Mouse (Mus musculus) midbrain, embryonic 13.5 days (tissue): ENCODE results near the gene Fam117b. TPM values are rescaled to one million over a fixed set of nuclear protein-coding genes. Genes with fewer than 3 reads are reported as not detected.

Experiments used
- ATAC-seq: fragments of 200-750 bp; cut with Nextera tagmentation; 2 replicates; pipeline ENCODE4 v1.8.0; 2017; ENCODE audit warnings: mild to moderate bottlenecking, moderate TSS enrichment, moderate library complexity
- H3K27ac ChIP-seq: fragments of 300-500 bp; sonication (generic); 2 replicates; pipeline ENCODE4 v1.5.1; 2015; ENCODE audit warnings: inconsistent platforms, mild to moderate bottlenecking, moderate library complexity
- H3K27me3 ChIP-seq: fragments of 300-500 bp; sonication (generic); 2 replicates; pipeline ENCODE4 v1.6.1; 2015; ENCODE audit warnings: mild to moderate bottlenecking, inconsistent platforms
- H3K36me3 ChIP-seq: fragments of 300-500 bp; sonication (generic); 2 replicates; pipeline ENCODE4 v1.6.1; 2015; ENCODE audit warnings: mild to moderate bottlenecking, inconsistent platforms
- H3K4me1 ChIP-seq: fragments of 300-500 bp; sonication (generic); replicated peaks from 2 replicates; pipeline ENCODE4 v1.6.1; 2015; ENCODE audit warnings: inconsistent platforms
- H3K4me2 ChIP-seq: fragments of 300-500 bp; sonication (generic); replicated peaks from 2 replicates; pipeline ENCODE4 v1.6.1; 2015; ENCODE audit warnings: moderate library complexity, mild to moderate bottlenecking, inconsistent platforms
- H3K4me3 ChIP-seq: fragments of 300-500 bp; sonication (generic); replicated peaks from 2 replicates; pipeline ENCODE4 v1.5.1; 2015; ENCODE audit warnings: mild to moderate bottlenecking, inconsistent platforms
- H3K9ac ChIP-seq: fragments of 300-500 bp; sonication (generic); replicated peaks from 2 replicates; pipeline ENCODE4 v1.6.1; 2015; ENCODE audit warnings: mild to moderate bottlenecking, inconsistent platforms
- H3K9me3 ChIP-seq: fragments of 300-500 bp; sonication (generic); 2 replicates; pipeline ENCODE4 v1.6.1; 2016; ENCODE audit warnings: mild to moderate bottlenecking, inconsistent platforms
- WGBS: fragments of 180-500 bp; shearing (Covaris S2); methylation state at CpG from one replicate; pipeline ENCODE4 v1.1.7; 2015; 5-methylcytosine and 5-hydroxymethylcytosine counted together
- polyA plus RNA-seq: library from polyadenylated mRNA; unstranded; fragments of >200 nt; fragmentation: Nextera tagmentation; extraction: Ambion mirVana; gene quantifications from 2 replicates; pipeline ENCODE4 v1.2.1, GENCODE M21; 2015

The Fam117b gene
- 27.6 and 29.1 TPM in 2 replicates for polyA plus RNA-seq

DNA sequence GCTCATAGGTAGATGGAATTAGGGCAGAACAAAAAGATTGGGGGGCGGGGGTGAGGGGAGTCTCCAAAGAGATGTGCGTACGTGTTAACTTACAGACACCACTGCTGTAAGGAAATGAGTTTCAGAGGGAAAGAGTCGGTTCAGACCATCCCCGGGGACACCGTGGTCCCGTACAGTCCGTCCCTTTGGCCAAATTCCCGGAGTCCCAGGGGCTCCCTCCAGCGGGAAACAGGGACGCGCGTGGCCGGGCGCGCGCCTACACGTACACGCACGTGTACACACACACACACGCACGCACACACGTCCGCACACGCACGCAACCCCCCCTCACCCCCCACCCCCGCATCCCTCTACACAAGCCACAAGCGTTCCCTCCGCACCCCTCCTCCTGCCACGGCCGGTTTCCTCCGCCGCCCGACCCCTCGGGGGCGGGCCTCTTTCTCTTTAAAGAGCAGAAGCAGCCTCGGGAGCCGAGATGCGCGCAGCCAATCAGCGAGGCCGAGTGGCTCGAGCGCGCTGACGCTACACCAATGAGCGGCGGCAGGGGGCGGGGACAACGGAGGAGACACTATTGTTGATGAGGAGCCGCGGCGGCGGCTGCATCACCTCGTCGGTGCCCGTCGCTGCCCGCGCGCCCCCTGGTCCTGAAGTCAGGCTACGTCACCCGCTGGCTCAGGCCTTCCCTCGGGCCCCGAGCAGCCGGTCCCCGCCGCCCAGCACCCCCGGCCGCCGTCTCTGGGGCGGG is at the start of gene Fam117b:
Gene Fam117b (plus strand): TSS at position 594 of the 745 bp plus-strand sequence.
- Histone ChIP-seq H3K9ac (peak within 1 kb of the TSS; percentile 98), H3K4me3 (peak within 1 kb of the TSS; percentile 97), H3K9me3 (no peaks in the 10 kb centered on the region), H3K27ac (peak within 1 kb of the TSS; percentile 98), H3K4me1 (peaks cover 28% of the 10 kb centered on the region), H3K27me3 (no peaks in the 10 kb centered on the region), H3K4me2 (peak within 1 kb of the TSS; percentile 75), H3K36me3 (no peaks in the 10 kb centered on the region)
- ATAC-seq, result peak; percentile 97
- under 1% methylated on average over 72 of the region's 72 CpGs for WGBS

DNA sequence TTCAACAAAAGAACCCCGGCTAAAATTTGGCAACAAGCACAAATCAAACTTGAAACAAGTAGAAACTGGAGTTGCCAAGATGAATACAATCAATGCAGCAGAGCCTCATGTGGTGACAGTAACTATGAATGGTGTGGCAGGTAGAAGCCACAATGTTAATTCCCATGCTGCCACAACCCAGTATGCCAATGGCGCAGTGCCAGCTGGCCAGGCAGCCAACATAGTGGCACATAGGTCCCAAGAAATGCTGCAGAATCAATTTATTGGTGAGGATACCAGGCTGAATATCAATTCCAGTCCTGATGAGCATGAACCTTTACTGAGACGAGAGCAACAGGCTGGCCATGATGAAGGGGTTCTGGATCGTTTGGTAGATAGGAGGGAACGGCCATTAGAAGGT is 44.8 kb upstream of the Fam117b start:
- H3K4me2 ChIP-seq, result no peak overlapping the region
- no peak for ATAC-seq
- H3K4me1 ChIP-seq, result no peaks in the 10 kb centered on the region
- WGBS, result 97% methylated on average over 5 of the region's 5 CpGs
- no peak overlapping the region for H3K9ac ChIP-seq
- H3K4me3 ChIP-seq, result no peak overlapping the region
- H3K36me3 ChIP-seq, result peaks cover 50% of the 10 kb centered on the region
- no peaks in the 10 kb centered on the region for H3K9me3 ChIP-seq
- H3K27me3 ChIP-seq, result no peaks in the 10 kb centered on the region
- no peak overlapping the region for H3K27ac ChIP-seq

DNA sequence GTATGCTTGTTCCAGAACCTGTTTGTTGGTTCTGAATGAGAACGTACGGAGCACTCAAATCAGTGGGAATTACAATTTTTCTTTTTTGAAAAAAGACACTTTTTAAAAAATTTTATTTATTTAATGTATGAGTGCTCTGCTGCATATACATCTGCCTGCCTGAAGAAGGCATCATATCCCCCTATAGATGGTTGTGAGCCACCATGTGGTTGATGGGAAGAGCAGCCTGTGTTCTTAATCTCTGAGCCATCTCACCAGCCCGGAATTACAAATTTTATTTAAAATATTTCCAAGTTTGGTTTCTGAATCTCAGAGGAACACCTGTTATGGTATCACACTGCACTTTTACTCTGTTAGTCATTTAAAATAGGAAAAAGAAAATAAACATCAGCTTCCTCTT is 38.8 kb upstream of the Fam117b start:
- WGBS, result 89% methylated on average over 3 of the region's 3 CpGs
- no peak for ATAC-seq
- Histone ChIP-seq H3K9ac (no peak overlapping the region), H3K9me3 (no peaks in the 10 kb centered on the region), H3K36me3 (peaks cover 20% of the 10 kb centered on the region), H3K4me3 (no peak overlapping the region), H3K27me3 (no peaks in the 10 kb centered on the region), H3K27ac (no peak overlapping the region), H3K4me2 (no peak overlapping the region), H3K4me1 (no peaks in the 10 kb centered on the region)

- peaks cover 13% of the 10 kb centered on the region for H3K36me3 ChIP-seq
- H3K9me3 ChIP-seq, result no peaks in the 10 kb centered on the region
- no peak overlapping the region for H3K4me3 ChIP-seq
- 96% methylated on average over 7 of the region's 7 CpGs for WGBS
- H3K9ac ChIP-seq, result no peak overlapping the region
- no peak overlapping the region for H3K27ac ChIP-seq
- ATAC-seq, result no peak
- no peak overlapping the region for H3K4me2 ChIP-seq
- H3K27me3 ChIP-seq, result no peaks in the 10 kb centered on the region
- no peaks in the 10 kb centered on the region for H3K4me1 ChIP-seq
Measured at GRCm38 (mm10) chr1:59878098-59878497, 34.7 kb upstream of the Fam117b start.

GRCm38 (mm10) chr1:59883349-59884134 is 29.3 kb upstream of the Fam117b start:
- no peak overlapping the region for H3K4me3 ChIP-seq
- H3K27me3 ChIP-seq, result no peaks in the 10 kb centered on the region
- no peak overlapping the region for H3K27ac ChIP-seq
- peaks cover 13% of the 10 kb centered on the region for H3K4me1 ChIP-seq
- 37% methylated on average over 3 of the region's 3 CpGs for WGBS
- no peaks in the 10 kb centered on the region for H3K9me3 ChIP-seq
- H3K4me2 ChIP-seq, result no peak overlapping the region
- ATAC-seq, result peak; percentile 73
- peaks cover 6% of the 10 kb centered on the region; the same call in 1 of the 2 replicates for H3K36me3 ChIP-seq
- H3K9ac ChIP-seq, result no peak overlapping the region

GRCm38 (mm10) chr1:59886899-59887298 is 25.9 kb upstream of the Fam117b start:
- H3K9me3 ChIP-seq, result no peaks in the 10 kb centered on the region
- no peak for ATAC-seq
- no peaks in the 10 kb centered on the region for H3K27me3 ChIP-seq
- H3K36me3 ChIP-seq, result no peaks in the 10 kb centered on the region
- H3K4me2 ChIP-seq, result no peak overlapping the region
- H3K27ac ChIP-seq, result no peak overlapping the region
- no peak overlapping the region for H3K4me3 ChIP-seq
- H3K4me1 ChIP-seq, result peaks cover 13% of the 10 kb centered on the region
- WGBS, result 59% methylated on average over 4 of the region's 4 CpGs
- no peak overlapping the region for H3K9ac ChIP-seq

DNA sequence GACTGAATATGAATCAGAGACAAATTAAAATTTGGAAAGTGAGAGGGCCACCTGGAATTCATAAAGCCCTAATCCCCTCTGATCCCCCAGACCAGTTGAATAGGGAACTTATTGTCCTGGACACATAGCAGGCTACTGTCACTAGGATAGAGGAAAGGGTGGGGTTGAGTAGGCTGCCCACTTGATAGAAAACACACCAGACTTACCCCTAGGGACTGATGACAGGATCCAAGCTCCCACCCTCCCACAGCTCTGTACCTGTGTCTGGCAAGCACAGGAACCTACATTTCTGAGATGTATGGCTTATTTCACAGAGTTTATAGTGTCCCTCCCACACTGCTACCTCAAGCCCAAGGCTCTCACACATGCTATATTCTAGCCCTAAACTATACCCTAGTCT is 24.8 kb upstream of the Fam117b start:
- H3K4me3 ChIP-seq, result no peak overlapping the region

DNA sequence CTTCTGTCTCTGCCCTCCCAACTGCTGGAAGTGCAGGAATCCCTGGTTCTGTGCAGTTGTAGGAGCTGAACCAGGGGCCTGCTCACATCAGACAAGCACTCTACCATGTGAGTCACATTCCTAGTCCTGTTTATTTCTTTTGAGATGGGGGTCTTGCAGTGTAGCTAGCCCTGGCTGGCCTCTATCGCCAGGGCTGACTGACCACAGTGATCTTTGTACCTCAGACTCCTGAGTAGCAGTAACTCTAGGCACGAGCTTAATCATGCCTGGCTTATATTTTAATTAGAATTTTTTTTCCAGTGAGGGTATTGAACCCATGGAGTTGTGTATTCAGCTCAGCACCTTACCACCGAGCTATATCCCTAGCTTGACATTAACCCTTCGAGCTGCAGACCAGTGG is 21.6 kb upstream of the Fam117b start:
- 79% methylated on average over 4 of the region's 4 CpGs for WGBS
- no peaks in the 10 kb centered on the region for H3K36me3 ChIP-seq
- H3K27me3 ChIP-seq, result no peaks in the 10 kb centered on the region
- peaks cover 13% of the 10 kb centered on the region for H3K4me1 ChIP-seq
- H3K27ac ChIP-seq, result no peak overlapping the region
- H3K4me2 ChIP-seq, result no peak overlapping the region
- no peaks in the 10 kb centered on the region for H3K9me3 ChIP-seq
- no peak overlapping the region for H3K9ac ChIP-seq
- ATAC-seq, result no peak
- H3K4me3 ChIP-seq, result no peak overlapping the region

More for the DNA sequence above, 24.8 kb upstream of the Fam117b start:
- ATAC-seq, result no peak
- Histone ChIP-seq H3K27me3 (no peaks in the 10 kb centered on the region), H3K27ac (no peak overlapping the region), H3K4me2 (no peak overlapping the region), H3K4me1 (peaks cover 13% of the 10 kb centered on the region), H3K36me3 (no peaks in the 10 kb centered on the region), H3K9me3 (no peaks in the 10 kb centered on the region), H3K9ac (no peak overlapping the region)

GRCm38 (mm10) chr1:59892777-59893176 is 20.0 kb upstream of the Fam117b start:
- 91% methylated on average over 8 of the region's 8 CpGs for WGBS
- Histone ChIP-seq H3K9me3 (no peaks in the 10 kb centered on the region), H3K27ac (no peak overlapping the region), H3K9ac (no peak overlapping the region), H3K27me3 (no peaks in the 10 kb centered on the region), H3K4me3 (no peak overlapping the region), H3K4me2 (no peak overlapping the region), H3K4me1 (peaks cover 3% of the 10 kb centered on the region; the same call in 1 of the 2 replicates), H3K36me3 (no peaks in the 10 kb centered on the region)
- no peak for ATAC-seq

- WGBS, result 87% methylated on average over 4 of the region's 4 CpGs
Measured at GRCm38 (mm10) chr1:59894025-59894424, 18.8 kb upstream of the Fam117b start.

DNA sequence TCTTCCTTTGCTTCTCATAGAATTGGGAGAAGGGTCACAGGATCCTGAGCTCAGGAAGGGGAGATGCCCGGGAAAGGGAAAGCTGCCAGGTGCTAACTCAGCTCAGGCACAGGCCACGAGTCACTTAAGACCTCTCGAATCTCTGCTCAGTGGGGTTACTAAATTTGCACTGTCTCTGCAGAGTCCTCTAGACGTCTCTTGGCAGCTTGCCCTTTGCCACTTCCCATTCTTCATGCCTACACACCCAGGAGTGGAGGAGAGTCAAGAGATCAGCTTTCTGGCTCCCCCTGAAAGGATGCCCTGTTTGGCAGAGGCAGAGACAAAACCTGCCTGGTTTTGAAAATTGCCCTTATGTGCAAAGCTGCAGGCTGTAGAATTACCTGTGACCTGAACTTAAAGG is 17.4 kb upstream of the Fam117b start:
- H3K27me3 ChIP-seq, result no peaks in the 10 kb centered on the region
- H3K4me3 ChIP-seq, result no peak overlapping the region
- ATAC-seq, result no peak
- no peaks in the 10 kb centered on the region for H3K36me3 ChIP-seq
- H3K9ac ChIP-seq, result no peak overlapping the region
- H3K4me2 ChIP-seq, result no peak overlapping the region
- no peak overlapping the region for H3K27ac ChIP-seq
- WGBS, result 58% methylated on average over 4 of the region's 4 CpGs
- no peaks in the 10 kb centered on the region for H3K4me1 ChIP-seq
- no peaks in the 10 kb centered on the region for H3K9me3 ChIP-seq

More at GRCm38 (mm10) chr1:59894025-59894424, 18.8 kb upstream of the Fam117b start:
- Histone ChIP-seq H3K36me3 (no peaks in the 10 kb centered on the region), H3K9ac (no peak overlapping the region), H3K27ac (no peak overlapping the region), H3K4me3 (no peak overlapping the region), H3K4me1 (no peaks in the 10 kb centered on the region), H3K27me3 (no peaks in the 10 kb centered on the region), H3K4me2 (no peak overlapping the region), H3K9me3 (no peaks in the 10 kb centered on the region)
- no peak for ATAC-seq

GRCm38 (mm10) chr1:59897147-59897798 is 15.5 kb upstream of the Fam117b start:
- H3K9ac ChIP-seq, result no peak overlapping the region
- no peaks in the 10 kb centered on the region for H3K4me1 ChIP-seq
- ATAC-seq, result no peak
- no peak overlapping the region for H3K4me2 ChIP-seq
- no peak overlapping the region for H3K27ac ChIP-seq
- H3K36me3 ChIP-seq, result no peaks in the 10 kb centered on the region
- WGBS, result 53% methylated on average over 5 of the region's 5 CpGs
- H3K9me3 ChIP-seq, result no peaks in the 10 kb centered on the region
- H3K4me3 ChIP-seq, result no peak overlapping the region
- H3K27me3 ChIP-seq, result no peaks in the 10 kb centered on the region
